Mouse (Mus musculus) myocyte (in vitro differentiated cells): ENCODE results near the gene 1700021F07Rik.

Experiments used
- CEBPB ChIP-seq: IDR thresholded peaks from 2 replicates; pipeline ENCODE4 v1.6.1; 2011; ENCODE audit warnings: mild to moderate bottlenecking, moderate library complexity; ENCODE audit not compliant: poor library complexity, insufficient read depth, severe bottlenecking
- E2F4 ChIP-seq: IDR thresholded peaks from one replicate; pipeline ENCODE4 v1.6.1; 2011; ENCODE audit warnings: mild to moderate bottlenecking, control low read depth, moderate library complexity; ENCODE audit not compliant: insufficient read depth
- MYOD1 ChIP-seq, 3 experiments: IDR thresholded peaks; one replicate each; pipeline ENCODE4 v1.6.1; 2011; ENCODE audit warnings: control low read depth in 2 of 3, low read depth in 2 of 3, mild to moderate bottlenecking in 2 of 3, moderate library complexity in 1 of 3; ENCODE audit not compliant: insufficient read length in 2 of 3, control insufficient read depth in 1 of 3
- MYOG ChIP-seq, 3 experiments: IDR thresholded peaks; one replicate each; pipeline ENCODE4 v1.6.1; 2011; ENCODE audit warnings: control low read depth in 2 of 3, low read depth in 2 of 3, mild to moderate bottlenecking in 2 of 3; ENCODE audit not compliant: insufficient read length in 2 of 3, control insufficient read depth in 1 of 3, insufficient read depth in 1 of 3
- POLR2A ChIP-seq: IDR thresholded peaks from one replicate; pipeline ENCODE4 v1.6.1; 2011; ENCODE audit warnings: low read depth, mild to moderate bottlenecking, control low read depth, moderate library complexity; ENCODE audit not compliant: insufficient read length
- REST ChIP-seq: IDR thresholded peaks from one replicate; pipeline ENCODE4 v1.6.1; 2011; ENCODE audit warnings: mild to moderate bottlenecking, control low read depth, moderate library complexity; ENCODE audit not compliant: insufficient read depth, insufficient read length
- SRF ChIP-seq: IDR thresholded peaks from one replicate; pipeline ENCODE4 v1.6.1; 2011; ENCODE audit warnings: low read depth; ENCODE audit not compliant: control insufficient read depth, insufficient read length
- USF1 ChIP-seq: IDR thresholded peaks from one replicate; pipeline ENCODE4 v1.6.1; 2011; ENCODE audit warnings: low read depth, mild to moderate bottlenecking, control low read depth, moderate library complexity

DNA sequence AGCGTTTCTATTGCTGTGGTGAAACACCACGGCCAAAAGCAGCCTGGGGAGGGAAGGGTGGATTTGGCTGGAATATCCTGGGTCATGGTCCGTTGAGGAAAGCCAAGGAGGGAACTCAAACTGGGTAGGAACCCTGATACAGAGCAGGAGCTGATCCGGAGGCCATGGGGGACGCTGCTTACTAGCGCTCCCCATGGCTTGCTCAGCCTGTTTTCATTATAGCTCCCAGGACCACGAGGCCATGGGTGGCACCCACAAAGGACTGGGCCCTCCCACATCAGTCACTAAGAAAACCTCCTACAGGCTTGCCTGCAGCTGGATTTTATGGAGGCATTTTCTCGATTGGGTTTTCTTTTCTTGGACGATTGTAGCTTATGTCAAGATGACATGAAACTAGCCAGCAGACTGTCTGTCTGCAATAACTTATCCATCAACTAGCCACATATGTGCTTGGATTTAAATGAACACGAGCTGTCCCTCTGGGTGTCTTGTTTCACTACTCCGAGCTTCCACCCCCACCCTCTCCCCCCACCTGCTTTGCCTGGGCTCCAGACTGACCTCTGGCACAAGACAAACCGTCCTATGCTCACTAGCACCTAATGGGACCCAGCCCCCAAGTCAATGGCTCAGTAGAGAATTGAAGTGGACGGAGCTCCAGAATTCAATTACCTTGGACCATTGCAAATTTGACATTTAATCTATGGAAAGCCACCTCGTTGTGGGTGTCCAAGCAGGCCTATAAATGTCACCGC, 10.5 kb downstream of the 1700021F07Rik start:
- no peak for TF ChIP-seq POLR2A
- no peak for TF ChIP-seq USF1
- TF ChIP-seq E2F4 = no peak
- TF ChIP-seq MYOD1 (IDR thresholded peaks at IDR 0.05; ENCODE audit: control insufficient read depth in 1 of 3, insufficient read length in 2 of 3, low read depth in 2 of 3) = no peak
- no peak for TF ChIP-seq MYOG (IDR thresholded peaks at IDR 0.05; ENCODE audit: control insufficient read depth in 1 of 3, insufficient read depth in 1 of 3, insufficient read length in 2 of 3, low read depth in 2 of 3)
- TF ChIP-seq CEBPB = no peak
- no peak for TF ChIP-seq SRF
- TF ChIP-seq REST = no peak
